Mouse (Mus musculus): ENCODE results near the gene Zfp3.
"Not testable (repeated sequence)": the region's sequence is repeated elsewhere in the genome, so short reads cannot be mapped to it uniquely, and the experiment has no call there.

DNA sequence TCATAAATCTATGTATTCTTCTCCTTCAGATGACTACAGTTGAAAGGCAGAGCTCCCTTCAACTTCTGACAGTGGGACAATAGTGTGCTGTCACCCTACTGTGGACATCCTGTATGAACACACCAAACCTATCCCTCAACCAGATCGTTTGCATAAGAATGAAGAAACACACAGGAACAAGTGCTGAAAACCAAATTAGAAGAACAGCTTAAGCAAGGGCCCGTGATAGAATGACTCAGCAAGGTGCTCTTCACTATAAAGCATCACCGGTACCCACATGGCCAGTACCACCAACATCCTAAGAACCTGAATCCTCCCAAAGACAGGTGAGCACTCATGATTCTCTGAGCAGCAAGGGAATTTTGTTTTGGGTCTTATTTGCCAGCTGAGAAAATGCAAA lies 3.6 kb upstream of the Zfp3 start:
- not testable (repeated sequence) for TF ChIP-seq CTCF, EP300 (IDR thresholded peaks at IDR 0.05; ENCODE audit: low read depth)
